9 mouse cellular contexts compared by ENCODE assay signal in the genomic region with DNA sequence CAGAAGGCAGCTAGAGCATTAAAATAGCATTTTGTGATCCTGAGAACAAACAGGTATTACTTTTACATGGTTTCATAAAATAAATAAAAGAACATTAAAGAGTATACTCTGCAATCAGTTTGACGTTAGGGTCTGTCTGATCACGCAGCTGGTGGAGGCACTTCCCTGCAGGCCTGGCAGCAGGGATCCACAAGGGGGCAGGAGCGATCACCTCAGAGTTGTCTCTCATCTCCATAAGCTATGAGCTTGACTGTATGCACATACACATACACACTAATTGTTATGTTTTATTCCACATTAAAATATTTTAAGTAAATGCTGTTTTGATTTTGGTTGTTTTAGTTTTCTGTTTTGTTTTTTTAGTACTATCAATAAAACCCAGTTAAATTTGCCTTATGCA. TPM values are rescaled to one million over a fixed set of nuclear protein-coding genes. Genes with fewer than 3 reads are reported as not detected.
DNase-seq lines count a peak whose midpoint lies in the region; ATAC-seq and TF ChIP-seq lines count a peak whose summit lies in the region.
"Had no signal": no experiment of that assay in that cellular context is flagged by ENCODE, and none has a peak within 500 bp of the region (broad histone marks: within the 10 kb centered on the region; RNA-seq: fewer than 3 reads in every experiment).

No protein-coding gene starts in this region.

- H3K9me3 ChIP-seq in midbrain, embryonic 10.5 days (replicated peaks): no peaks in the 10 kb centered on the region
- no peaks in the 10 kb centered on the region for H3K9me3 ChIP-seq in midbrain, embryonic 16.5 days (replicated peaks; ENCODE audit: control insufficient read depth, low read length, poor library complexity, severe bottlenecking)
- no peaks in the 10 kb centered on the region for H3K9me3 ChIP-seq in heart, embryonic 10.5 days
- H3K9me3 ChIP-seq: neural tube, embryonic 13.5 days had no signal

- TF ChIP-seq CTCF in liver, adult 2 months (IDR thresholded peaks at IDR 0.05; ENCODE audit: low read depth, low read length): peak; percentile 94
- peak; percentile 34; the same call in 1 of the 2 replicates for TF ChIP-seq CTCF in olfactory bulb, adult 2 months (IDR thresholded peaks at IDR 0.05; ENCODE audit: insufficient read depth, low read depth, low read length)

- 28% methylated on average over 3 of the region's 3 CpGs for WGBS in midbrain, embryonic 10.5 days
- WGBS in midbrain, embryonic 16.5 days: 29% methylated on average over 3 of the region's 3 CpGs
- WGBS in heart, embryonic 10.5 days: 28% methylated on average over 3 of the region's 3 CpGs
- 35% methylated on average over 3 of the region's 3 CpGs for WGBS in liver, adult 2 months
- 39% methylated on average over 3 of the region's 3 CpGs for WGBS in olfactory bulb, adult 2 months

- H3K79me2 ChIP-seq in liver, adult 2 months (ENCODE audit: control insufficient read depth, insufficient read depth, low read length): peaks cover 3% of the 10 kb centered on the region; the same call in 1 of the 2 replicates

- H3K36me3 ChIP-seq in midbrain, embryonic 10.5 days: no peaks in the 10 kb centered on the region
- H3K36me3 ChIP-seq in midbrain, embryonic 16.5 days (ENCODE audit: control insufficient read depth, insufficient read depth, low read length): no peaks in the 10 kb centered on the region
- peaks cover 4% of the 10 kb centered on the region; the same call in 1 of the 2 replicates for H3K36me3 ChIP-seq in heart, embryonic 10.5 days
- H3K36me3 ChIP-seq in liver, adult 2 months (ENCODE audit: control insufficient read depth, insufficient read depth, low read length): no peaks in the 10 kb centered on the region
- H3K36me3 ChIP-seq: neural tube, embryonic 13.5 days had no signal

- peak; percentile 37 for DNase-seq in midbrain, embryonic 10.5 days (ENCODE audit: low spot score)
- DNase-seq in NIH3T3 (ENCODE audit: low read depth): peak; percentile 60
- peak; percentile 77 for DNase-seq in heart, embryonic 10.5 days (ENCODE audit: low spot score)
- peak; percentile 41 for DNase-seq in liver, adult 2 months (ENCODE audit: extremely low read depth, low read depth, low spot score)
- peak; percentile 89 for DNase-seq in thymus, postnatal 4 days

- no peaks in the 10 kb centered on the region for H3K27me3 ChIP-seq in midbrain, embryonic 10.5 days (ENCODE audit: low read depth, poor library complexity, severe bottlenecking)
- no peaks in the 10 kb centered on the region for H3K27me3 ChIP-seq in midbrain, embryonic 16.5 days (ENCODE audit: control insufficient read depth, insufficient read depth, low read depth, low read length)
- no peaks in the 10 kb centered on the region for H3K27me3 ChIP-seq in heart, embryonic 10.5 days (ENCODE audit: insufficient read depth, poor library complexity, severe bottlenecking)
- no peaks in the 10 kb centered on the region for H3K27me3 ChIP-seq in liver, adult 2 months (ENCODE audit: control insufficient read depth, insufficient read depth, low read length)
- H3K27me3 ChIP-seq: neural tube, embryonic 13.5 days had no signal

- TF ChIP-seq POLR2A in liver, adult 2 months (IDR thresholded peaks at IDR 0.05; ENCODE audit: extremely low read depth, insufficient read depth, low read length): no peak
- TF ChIP-seq POLR2A in olfactory bulb, adult 2 months (IDR thresholded peaks at IDR 0.05; ENCODE audit: insufficient read depth, low read depth, low read length): no peak

- no peak overlapping the region for H3K27ac ChIP-seq in midbrain, embryonic 10.5 days (replicated peaks)
- no peak overlapping the region for H3K27ac ChIP-seq in midbrain, embryonic 16.5 days (ENCODE audit: low read length)
- H3K27ac ChIP-seq in heart, embryonic 10.5 days: no peak overlapping the region
- no peak overlapping the region for H3K27ac ChIP-seq in liver, adult 2 months (replicated peaks; ENCODE audit: insufficient read depth, low read depth, low read length)
- H3K27ac ChIP-seq in olfactory bulb, adult 2 months (ENCODE audit: insufficient read depth, low read depth, low read length): no peak overlapping the region
- H3K27ac ChIP-seq: neural tube, embryonic 13.5 days had no signal

- no peak for ATAC-seq in midbrain, embryonic 16.5 days
- ATAC-seq in common myeloid progenitor, adult 5-6 weeks (replicated peaks; ENCODE audit: low read depth, poor library complexity, severe bottlenecking): peak; percentile 91; the same call in 1 of the 2 replicates

- no peaks in the 10 kb centered on the region for H3K4me1 ChIP-seq in midbrain, embryonic 10.5 days
- no peaks in the 10 kb centered on the region for H3K4me1 ChIP-seq in midbrain, embryonic 16.5 days (ENCODE audit: control insufficient read depth, insufficient read depth, low read length)
- 0 out of 2 replicates have a peak, but pooled peaks cover 3% of the 10 kb centered on the region for H3K4me1 ChIP-seq in heart, embryonic 10.5 days
- no peaks in the 10 kb centered on the region; the same call in 1 of the 2 replicates for H3K4me1 ChIP-seq in liver, adult 2 months (ENCODE audit: control insufficient read depth, insufficient read depth, low read length)
- no peaks in the 10 kb centered on the region for H3K4me1 ChIP-seq in olfactory bulb, adult 2 months (ENCODE audit: control insufficient read depth, insufficient read depth, low read length)
- H3K4me1 ChIP-seq: neural tube, embryonic 13.5 days had no signal

- no peak overlapping the region for H3K4me2 ChIP-seq in midbrain, embryonic 16.5 days (ENCODE audit: low read length)
- H3K4me2 ChIP-seq: neural tube, embryonic 13.5 days had no signal

- H3K4me3 ChIP-seq in midbrain, embryonic 10.5 days: no peak overlapping the region
- no peak overlapping the region for H3K4me3 ChIP-seq in midbrain, embryonic 16.5 days (ENCODE audit: low read depth, low read length)
- H3K4me3 ChIP-seq in heart, embryonic 10.5 days: no peak overlapping the region
- H3K4me3 ChIP-seq in liver, adult 2 months (ENCODE audit: insufficient read depth, low read depth, low read length): no peak overlapping the region
- no peak overlapping the region for H3K4me3 ChIP-seq in olfactory bulb, adult 2 months (ENCODE audit: insufficient read depth, low read depth, low read length)
- H3K4me3 ChIP-seq: neural tube, embryonic 13.5 days had no signal

- H3K9ac ChIP-seq in midbrain, embryonic 16.5 days (ENCODE audit: low read depth, low read length): no peak overlapping the region
- H3K9ac ChIP-seq in liver, adult 2 months (ENCODE audit: low read depth, low read length): no peak overlapping the region
- H3K9ac ChIP-seq: neural tube, embryonic 13.5 days had no signal

RNA-seq across cellular contexts. Expression of a gene that starts 34.8 kb away (rescaled TPM):
- 6.8 and 9.5 TPM in 2 replicates for polyA plus RNA-seq in midbrain, embryonic 10.5 days (2016; fragmentation: Nextera tagmentation; extraction: Ambion mirVana)
- polyA plus RNA-seq in midbrain, embryonic 16.5 days (2015; fragmentation: Nextera tagmentation; extraction: Ambion mirVana): 39.3 and 41.8 TPM in 2 replicates
- total RNA-seq in common myeloid progenitor, adult 5-6 weeks (2017): 220 and 304 TPM in 2 replicates
- polyA plus RNA-seq in heart, embryonic 10.5 days (2016; fragmentation: Nextera tagmentation; extraction: Ambion mirVana): 28.1 and 58.9 TPM in 2 replicates
- 64.6 and 78.7 TPM in 2 replicates for total RNA-seq in liver, adult 2 months (2014; rRNA removed)
- 4.7 and 6.4 TPM in 2 replicates for polyA plus RNA-seq in liver, adult 2 months (2012; rRNA removed)
- 89.2 and 130 TPM in 2 replicates for polyA plus RNA-seq in olfactory bulb, adult 2 months (2012; ENCODE audit: insufficient read depth, insufficient read length, low replicate concordance, missing spikeins)

Comparison
In these comparisons a context has a peak if more than half of its experiments do, and no peak if none do; other contexts are left out.
1. DNase-seq: peak in every context shown above with its lines; median percentile 89 in thymus, postnatal 4 days; 77 in heart, embryonic 10.5 days; 60 in NIH3T3; 41 in liver, adult 2 months; 37 in midbrain, embryonic 10.5 days.